Mouse (Mus musculus) cerebellum, adult 2 months (tissue): Measurements from ENCODE around the gene Retreg1.

Experiments
- CTCF ChIP-seq: fragments of 200-500 bp; IDR thresholded peaks from 2 replicates; pipeline ENCODE4 v1.5.1; 2011; ENCODE audit warnings: low read depth, mild to moderate bottlenecking, control low read depth, low read length, moderate library complexity, borderline replicate concordance; ENCODE audit not compliant: insufficient read depth
- POLR2A ChIP-seq: fragments of 200-500 bp; IDR thresholded peaks from 2 replicates; pipeline ENCODE4 v1.6.1; 2011; ENCODE audit warnings: low read length, control low read depth, borderline replicate concordance; ENCODE audit not compliant: insufficient read depth

DNA sequence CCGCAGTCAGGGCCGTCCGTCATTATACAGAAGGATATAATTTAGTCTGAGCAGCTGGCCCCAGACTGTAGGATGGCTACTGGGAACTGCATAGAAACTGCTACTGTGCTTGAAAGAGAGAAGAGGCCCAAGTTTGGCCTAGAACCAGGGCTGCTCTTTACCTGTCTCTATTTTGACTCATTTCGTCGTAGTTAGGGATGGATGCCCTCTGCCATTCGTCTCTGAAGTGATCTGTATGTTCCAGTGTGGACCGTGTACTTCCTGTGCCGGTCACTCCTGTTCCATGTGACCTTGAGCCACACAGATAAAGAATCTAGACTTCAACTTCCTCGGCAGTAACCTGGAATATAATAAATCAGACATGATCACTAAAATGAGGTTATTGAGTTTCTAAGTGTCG lies 114.7 kb downstream of the Retreg1 start:
- TF ChIP-seq POLR2A, result no peak
- TF ChIP-seq CTCF, result no peak
